Mouse (Mus musculus) liver, postnatal 0 days (tissue): Measurements from ENCODE around the gene Il17re.

Experiments used
- CTCF ChIP-seq: sonication (generic); IDR thresholded peaks from 2 replicates; pipeline ENCODE4 v1.5.1; 2016; ENCODE audit warnings: antibody characterized with exemption, low read depth
- EP300 ChIP-seq: IDR thresholded peaks from 2 replicates; pipeline ENCODE4 v1.6.1; 2016; ENCODE audit warnings: antibody characterized with exemption, low read depth, mild to moderate bottlenecking

DNA sequence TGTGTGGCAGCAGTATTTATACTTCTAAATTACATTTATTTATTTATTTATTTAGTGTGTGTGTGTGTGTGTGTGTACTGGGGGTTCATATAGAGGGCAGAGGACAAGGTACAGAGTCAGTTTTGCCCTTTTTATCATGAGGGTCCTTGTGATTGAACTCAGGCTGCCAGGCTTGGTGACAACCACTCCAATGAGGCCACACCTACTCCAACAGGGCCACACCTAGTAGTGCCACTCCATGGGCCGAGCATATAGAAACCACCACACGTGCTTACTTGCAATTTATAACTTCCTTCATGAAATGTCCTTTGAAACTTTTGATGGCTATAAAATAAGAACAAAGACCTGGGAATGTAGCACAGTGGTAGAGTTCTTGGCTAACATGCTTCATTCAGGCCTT, 15.0 kb downstream of the Il17re start:
- TF ChIP-seq CTCF, result no peak
- TF ChIP-seq EP300, result no peak
